Mouse (Mus musculus): Measurements from ENCODE around the gene Hoxd8.

Hoxd8 gene

GRCm38 (mm10) chr2:74668370-74669229, 35.8 kb upstream of the Hoxd8 start:
- in situ Hi-C loops (cut with MboI; ENCODE audit: unreplicated experiment in 2 of 2), result loop anchor here in 1 of 2 experiments (5.0 to 25.0 kb wide), 2 partner anchors 706 to 1381 kb away; no protein-coding TSS in a partner anchor

DNA sequence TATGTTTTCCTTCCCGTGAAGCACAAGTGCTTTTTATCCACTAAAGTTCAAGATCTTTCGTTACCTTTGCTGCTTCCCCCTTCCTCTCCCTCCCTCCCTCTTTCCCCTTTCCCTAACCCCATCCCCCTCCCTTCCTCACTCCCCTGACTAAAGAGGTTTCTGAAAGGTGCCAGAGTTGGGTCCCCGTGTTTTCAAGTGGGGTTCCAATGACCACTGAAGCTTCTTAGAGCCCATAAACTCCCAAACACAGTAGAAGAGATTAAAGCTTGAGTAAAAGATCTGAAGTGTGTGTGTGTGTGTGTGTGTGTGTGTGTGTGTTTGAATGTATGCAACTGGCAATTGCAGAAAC, 35.2 kb upstream of the Hoxd8 start:
- in situ Hi-C loops (cut with MboI; ENCODE audit: unreplicated experiment in 2 of 2), result loop anchor here in 1 of 2 experiments (5.0 to 25.0 kb wide), 2 partner anchors 707 to 1382 kb away; no protein-coding TSS in a partner anchor

DNA sequence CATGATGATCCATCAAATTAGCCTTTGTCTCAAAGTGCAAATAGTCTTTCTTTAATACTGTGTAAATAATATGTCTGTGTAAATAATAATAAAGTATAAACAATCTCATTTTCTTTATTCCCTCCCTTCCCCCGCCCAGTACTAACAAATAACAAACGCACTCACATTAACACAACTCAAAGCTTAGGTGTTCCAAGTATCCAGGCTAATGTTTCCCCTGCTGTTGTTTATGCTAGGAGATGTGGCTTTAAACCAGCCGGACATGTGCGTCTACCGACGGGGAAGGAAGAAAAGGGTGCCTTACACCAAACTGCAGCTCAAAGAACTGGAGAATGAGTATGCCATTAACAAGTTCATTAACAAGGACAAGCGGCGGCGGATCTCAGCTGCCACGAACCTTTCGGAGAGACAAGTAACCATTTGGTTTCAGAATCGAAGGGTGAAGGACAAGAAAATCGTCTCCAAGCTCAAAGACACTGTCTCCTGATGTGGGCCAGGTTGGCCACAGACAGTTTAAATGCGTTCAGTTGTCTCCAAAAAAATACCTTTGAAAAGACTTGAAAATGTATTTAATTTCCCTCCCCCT, 34.7 kb upstream of the Hoxd8 start:
- in situ Hi-C loops (cut with MboI; ENCODE audit: unreplicated experiment in 2 of 2), result loop anchor here (5.0 to 25.0 kb wide), 2 partner anchors 707 to 1382 kb away; no protein-coding TSS in a partner anchor

- in situ Hi-C loops (cut with MboI; ENCODE audit: unreplicated experiment in 2 of 2), result loop anchor here (5.0 to 25.0 kb wide), 2 partner anchors 708 to 1383 kb away; no protein-coding TSS in a partner anchor
Observed at GRCm38 (mm10) chr2:74670632-74671188, 33.7 kb upstream of the Hoxd8 start.

GRCm38 (mm10) chr2:74671847-74672246, 32.6 kb upstream of the Hoxd8 start:
- in situ Hi-C loops (cut with MboI; ENCODE audit: unreplicated experiment in 2 of 2), result loop anchor here (5.0 to 25.0 kb wide), 2 partner anchors 710 to 1385 kb away; no protein-coding TSS in a partner anchor

DNA sequence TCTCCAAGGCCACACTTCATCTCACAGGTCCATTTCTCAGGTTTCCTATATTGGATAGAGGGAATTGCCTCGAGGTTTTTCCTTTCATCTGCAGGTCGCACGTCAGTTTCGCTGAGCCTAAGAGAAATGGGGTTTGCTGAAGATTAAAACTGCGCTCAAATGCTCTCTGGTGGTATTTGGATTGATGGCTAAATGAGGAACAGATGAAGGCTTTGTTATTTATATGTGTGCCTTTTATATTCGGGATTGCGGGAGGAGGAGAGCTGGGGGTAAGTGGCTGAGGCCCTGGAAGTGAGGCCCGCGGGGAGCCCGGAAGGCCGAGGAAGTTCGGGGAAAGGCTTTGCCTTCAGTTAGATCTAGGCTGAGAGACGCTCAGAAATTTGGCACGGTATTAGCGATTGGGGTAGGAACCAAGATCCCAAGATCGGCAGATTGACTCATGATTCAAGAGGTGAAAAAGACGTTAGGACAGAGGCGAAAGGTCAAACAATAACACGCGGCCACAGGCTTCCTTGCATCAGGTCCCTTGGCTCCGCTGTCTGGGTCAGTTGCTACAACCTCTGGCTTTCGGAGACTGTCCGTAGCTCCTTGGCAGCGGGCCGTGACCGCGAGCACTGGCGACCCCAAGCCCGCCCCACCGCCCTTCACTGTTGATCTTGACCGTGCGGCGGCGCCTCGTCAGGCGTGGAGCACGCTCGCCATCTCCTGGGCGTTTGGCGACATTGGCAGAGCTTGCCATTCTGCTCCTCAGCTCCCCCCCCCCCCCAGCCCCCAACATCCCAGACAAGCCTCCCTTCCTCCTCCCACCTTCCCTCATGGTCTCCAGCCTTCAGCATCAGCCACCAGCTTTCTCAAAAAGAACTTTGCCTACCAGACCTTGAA, 31.7 kb upstream of the Hoxd8 start:
- in situ Hi-C loops (cut with MboI; ENCODE audit: unreplicated experiment in 2 of 2), result loop anchor here (5.0 to 25.0 kb wide), 2 partner anchors 710 to 1385 kb away; no protein-coding TSS in a partner anchor

GRCm38 (mm10) chr2:74673835-74674425, 30.5 kb upstream of the Hoxd8 start:
- in situ Hi-C loops (cut with MboI; ENCODE audit: unreplicated experiment in 2 of 2), result loop anchor here (5.0 to 25.0 kb wide), 2 partner anchors 712 to 1387 kb away; no protein-coding TSS in a partner anchor

GRCm38 (mm10) chr2:74674881-74675665, 29.3 kb upstream of the Hoxd8 start, which contains the start of gene Hoxd12:
Hoxd12 (plus strand) TSS chr2:74675013.
- in situ Hi-C loops (cut with MboI; ENCODE audit: unreplicated experiment in 2 of 2), result loop anchor here (5.0 to 25.0 kb wide), 5 partner anchors 713 to 1388 kb away; partner anchors contain the start of gene Chrna1 (in 1 of the 2)

- in situ Hi-C loops (cut with MboI; ENCODE audit: unreplicated experiment in 2 of 2), result loop anchor here (5.0 to 25.0 kb wide), 3 partner anchors 1087 to 1287 kb away; partner anchors contain the start of gene Chrna1 (in 1 of the 2)
Observed at GRCm38 (mm10) chr2:74675666-74676282, 28.6 kb upstream of the Hoxd8 start.

GRCm38 (mm10) chr2:74676376-74677052, 27.9 kb upstream of the Hoxd8 start:
- in situ Hi-C loops (cut with MboI; ENCODE audit: unreplicated experiment in 2 of 2), result loop anchor here (5.0 to 25.0 kb wide), 3 partner anchors 1086 to 1286 kb away; partner anchors contain the start of gene Chrna1 (in 1 of the 2)

GRCm38 (mm10) chr2:74677106-74677505, 27.3 kb upstream of the Hoxd8 start:
- in situ Hi-C loops (cut with MboI; ENCODE audit: unreplicated experiment in 2 of 2), result loop anchor here (5.0 to 25.0 kb wide), 3 partner anchors 1085 to 1285 kb away; partner anchors contain the start of gene Chrna1 (in 1 of the 2)

DNA sequence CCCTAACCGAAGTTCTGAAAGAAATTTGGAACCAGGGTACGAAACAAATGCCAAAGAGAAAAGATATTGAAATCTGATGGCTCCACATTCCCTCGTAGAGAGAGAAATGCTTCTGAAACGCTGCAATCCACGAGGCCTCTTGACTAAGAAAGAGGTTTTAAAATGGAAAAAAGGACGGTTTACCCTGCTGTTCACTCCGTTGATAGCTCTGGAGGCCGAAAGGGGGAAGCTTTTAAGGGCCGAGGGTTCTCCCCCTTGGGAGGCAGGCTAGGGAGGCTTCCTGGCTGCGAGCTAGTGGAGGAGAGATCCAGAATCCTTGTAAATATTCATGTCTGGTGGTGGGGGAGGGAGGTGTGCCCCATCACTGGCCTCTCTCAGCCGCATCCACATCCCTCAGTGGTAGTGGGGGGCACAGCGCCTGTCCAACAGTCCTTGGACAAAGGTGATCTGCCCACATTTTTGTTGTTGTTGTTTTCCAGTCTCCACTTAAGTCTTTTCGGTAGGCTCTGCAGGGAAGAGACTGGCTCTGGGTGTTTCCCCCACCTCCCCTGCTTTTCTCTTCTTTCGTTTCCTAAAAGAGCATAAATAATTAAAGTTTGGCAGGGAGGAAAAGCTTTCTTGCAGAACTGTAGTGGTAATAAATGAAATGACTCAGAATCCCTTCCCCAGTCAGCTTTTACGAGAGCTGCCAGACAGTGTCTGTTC, 25.4 kb upstream of the Hoxd8 start, which contains the start of gene Hoxd11:
TSS of gene Hoxd11 (plus strand) at position 667 of the 705 bp plus-strand sequence.
- in situ Hi-C loops (cut with MboI; ENCODE audit: unreplicated experiment in 2 of 2), result loop anchor here (5.0 to 25.0 kb wide), 3 partner anchors 1083 to 1283 kb away; partner anchors contain the start of gene Chrna1 (in 1 of the 2)

DNA sequence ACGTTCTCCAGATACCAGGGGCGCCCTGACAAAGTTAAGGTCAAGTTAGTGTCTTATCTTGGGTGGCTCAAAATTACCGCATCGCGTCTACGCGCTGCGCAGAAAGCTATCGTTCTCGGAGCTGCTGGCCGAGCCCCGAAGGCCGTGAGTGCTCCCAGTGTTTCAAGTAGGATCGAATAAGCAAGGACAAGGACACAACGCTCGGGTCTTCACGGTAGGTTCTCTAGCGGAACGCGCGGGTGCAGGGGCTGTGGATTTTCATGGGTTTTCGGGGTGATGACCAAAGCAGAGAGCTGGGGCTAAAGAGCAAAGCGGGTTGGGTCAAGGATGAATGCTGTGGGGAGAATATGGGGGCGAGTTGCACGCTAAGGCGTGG, 24.8 kb upstream of the Hoxd8 start:
- in situ Hi-C loops (cut with MboI; ENCODE audit: unreplicated experiment in 2 of 2), result loop anchor here (5.0 to 25.0 kb wide), 3 partner anchors 1083 to 1283 kb away; partner anchors contain the start of gene Chrna1 (in 1 of the 2)

DNA sequence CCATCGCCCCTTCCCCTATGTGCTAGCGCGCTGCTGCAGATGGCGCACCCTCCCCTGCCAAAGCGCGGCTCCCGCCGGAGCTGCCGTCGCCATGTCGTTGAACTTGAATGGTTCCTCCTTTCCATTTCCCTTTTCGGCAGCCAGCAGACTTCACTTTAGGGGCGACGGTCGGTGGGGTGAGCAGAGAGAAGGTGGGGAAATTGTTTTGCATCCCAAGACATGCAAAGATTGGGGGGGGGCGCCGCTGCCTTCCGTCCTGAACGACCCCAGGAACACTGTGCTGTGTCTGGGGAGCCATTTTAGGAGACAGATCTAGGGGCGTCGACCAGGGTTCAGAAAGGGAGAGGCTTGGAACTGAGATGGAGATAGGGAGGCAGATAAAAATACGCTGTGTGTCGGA, 24.4 kb upstream of the Hoxd8 start:
- in situ Hi-C loops (cut with MboI; ENCODE audit: unreplicated experiment in 2 of 2), result loop anchor here (5.0 to 25.0 kb wide), 3 partner anchors 1082 to 1282 kb away; partner anchors contain the start of gene Chrna1 (in 1 of the 2)

DNA sequence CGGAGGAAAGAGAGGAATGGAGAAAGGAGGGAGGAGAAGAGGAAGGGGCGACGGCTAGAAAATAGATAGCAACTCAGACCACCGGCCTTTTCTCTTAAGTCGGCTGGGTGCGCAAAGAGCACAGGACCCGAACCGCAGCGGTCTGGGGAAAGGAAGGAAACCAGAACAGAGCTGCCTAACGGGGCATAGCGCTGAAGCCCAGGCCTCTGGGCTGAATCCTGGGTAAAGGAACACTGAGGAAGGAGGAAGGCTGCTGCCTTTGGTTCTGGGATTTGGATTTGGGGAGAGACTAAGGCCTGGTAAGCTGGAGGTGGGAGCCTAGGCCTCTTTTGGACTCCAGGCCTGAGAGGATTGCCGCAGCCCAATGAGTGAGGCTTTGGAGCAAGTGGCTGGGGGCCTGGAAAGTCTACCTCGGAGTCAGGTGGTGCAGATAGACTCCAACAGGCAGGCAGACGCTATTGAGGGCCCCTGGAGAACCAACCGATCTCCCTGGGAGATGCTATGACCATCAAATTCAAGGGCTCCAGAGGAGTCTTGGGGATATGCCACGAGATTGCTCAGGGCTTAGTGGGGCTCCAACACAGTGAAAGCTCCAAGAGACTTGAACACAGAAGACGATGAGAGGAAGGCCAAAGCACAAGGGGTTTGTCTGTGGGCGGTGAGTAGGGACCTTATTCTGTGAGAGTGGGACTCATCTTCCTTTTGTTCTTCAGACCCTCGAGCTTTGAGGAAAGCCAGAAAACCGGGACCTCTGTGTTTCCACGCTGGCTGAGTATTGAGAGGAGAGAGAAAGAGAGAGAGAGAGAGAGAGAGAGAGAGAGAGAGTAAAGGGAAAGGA, 23.6 kb upstream of the Hoxd8 start:
- in situ Hi-C loops (cut with MboI; ENCODE audit: unreplicated experiment in 2 of 2), result loop anchor here (25.0 kb wide), 2 partner anchors 1082 to 1282 kb away; no protein-coding TSS in a partner anchor
